ENCODE assay signal across 18 mouse cellular contexts in the genomic region with DNA sequence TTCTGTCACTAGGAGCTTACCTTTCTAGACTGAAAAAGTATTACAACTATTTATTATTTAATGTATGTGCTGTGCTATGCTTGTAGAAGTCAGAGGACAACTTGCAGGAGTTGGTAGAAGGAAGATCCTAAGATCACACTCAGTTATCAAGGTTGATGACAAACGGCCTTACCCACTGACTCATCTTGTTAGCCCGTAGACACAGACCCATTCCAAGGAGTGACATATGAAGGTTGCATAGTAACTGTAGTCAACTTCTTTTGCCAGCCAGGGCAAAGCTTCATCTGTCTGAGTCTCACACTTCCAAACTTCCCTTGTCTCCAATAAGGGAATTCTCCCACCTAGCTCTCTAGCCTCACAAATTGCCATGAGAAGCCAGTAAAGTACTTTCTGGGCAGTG. TPM values are rescaled to one million over a fixed set of nuclear protein-coding genes. Genes with fewer than 3 reads are reported as not detected.
DNase-seq lines count a peak whose midpoint lies in the region; ATAC-seq and TF ChIP-seq lines count a peak whose summit lies in the region.
"Had no signal": no experiment of that assay in that cellular context is flagged by ENCODE, and none has a peak within 500 bp of the region (broad histone marks: within the 10 kb centered on the region; RNA-seq: fewer than 3 reads in every experiment).

No protein-coding gene starts in this region.

- TF ChIP-seq CTCF in lung, embryonic 14.5 days (IDR thresholded peaks at IDR 0.05; ENCODE audit: low read depth), result no peak

- peak overlapping the region; percentile 94; the same call in 1 of the 2 replicates for H3K27ac ChIP-seq in heart, embryonic 12.5 days (ENCODE audit: poor library complexity, severe bottlenecking)
- H3K27ac ChIP-seq in lung, embryonic 14.5 days (ENCODE audit: low read depth), result peak overlapping the region; percentile 37; the same call in 1 of the 2 replicates
- H3K27ac ChIP-seq in intestine, embryonic 14.5 days (ENCODE audit: low read depth), result peak overlapping the region; percentile 4; the same call in 1 of the 2 replicates
- H3K27ac ChIP-seq in neural tube, embryonic 15.5 days (replicated peaks), result 0 out of 2 replicates have a peak overlapping the region, but pooled peaks have one; percentile 81

- no peak overlapping the region for H3K4me2 ChIP-seq in heart, embryonic 12.5 days
- H3K4me2 ChIP-seq in lung, embryonic 14.5 days, result no peak overlapping the region
- no peak overlapping the region for H3K4me2 ChIP-seq in intestine, embryonic 14.5 days (ENCODE audit: low read length)
- no peak overlapping the region for H3K4me2 ChIP-seq in neural tube, embryonic 15.5 days
- H3K4me2 ChIP-seq: midbrain, embryonic 15.5 days had no signal

- intact Hi-C loops in left cerebral cortex, postnatal 10 days (cut with DNase I), result no loop called here
- intact Hi-C loops in left cerebral cortex, postnatal 25 days (cut with DNase I), result no loop called here

- no peaks in the 10 kb centered on the region for H3K36me3 ChIP-seq in heart, embryonic 12.5 days
- no peaks in the 10 kb centered on the region for H3K36me3 ChIP-seq in lung, embryonic 14.5 days (ENCODE audit: insufficient read depth)
- H3K36me3 ChIP-seq in intestine, embryonic 14.5 days (ENCODE audit: control insufficient read depth, insufficient read depth, low read length), result no peaks in the 10 kb centered on the region; the same call in 1 of the 2 replicates
- no peaks in the 10 kb centered on the region for H3K36me3 ChIP-seq in neural tube, embryonic 15.5 days
- H3K36me3 ChIP-seq: midbrain, embryonic 15.5 days had no signal

- no peak for DNase-seq in heart, adult 8-10 months (ENCODE audit: low spot score)
- DNase-seq in lung, embryonic 14.5 days, result no peak
- no peak for DNase-seq in lung, postnatal 25 days (ENCODE audit: low spot score)
- no peak for DNase-seq in intestine, embryonic 14.5 days (ENCODE audit: low spot score)
- DNase-seq in left cerebral cortex, postnatal 10 days (ENCODE audit: extremely low spot score in 1 of 2, low spot score in 2 of 2), result no peak
- DNase-seq in left cerebral cortex, postnatal 25 days (ENCODE audit: low spot score in 2 of 2), result no peak
- DNase-seq: cerebellum, postnatal 36 days; kidney, postnatal 14 days; layer of hippocampus, postnatal 36 days; lung, adult 18-20 months; right cerebral cortex, postnatal 4 days had no signal

- H3K9me3 ChIP-seq in heart, embryonic 12.5 days (replicated peaks), result no peaks in the 10 kb centered on the region
- H3K9me3 ChIP-seq in lung, embryonic 14.5 days (ENCODE audit: low read depth, low read length), result no peaks in the 10 kb centered on the region
- H3K9me3 ChIP-seq in intestine, embryonic 14.5 days (ENCODE audit: control insufficient read depth, low read length), result no peaks in the 10 kb centered on the region
- H3K9me3 ChIP-seq in neural tube, embryonic 15.5 days (replicated peaks), result no peaks in the 10 kb centered on the region
- H3K9me3 ChIP-seq: midbrain, embryonic 15.5 days had no signal

- WGBS in heart, embryonic 12.5 days, result 41% methylated on average over 2 of the region's 2 CpGs
- WGBS in lung, embryonic 14.5 days, result 67% methylated on average over 2 of the region's 2 CpGs
- 68% methylated on average over 2 of the region's 2 CpGs for WGBS in intestine, embryonic 14.5 days
- 79% methylated on average over 2 of the region's 2 CpGs for WGBS in neural tube, embryonic 15.5 days

- no peaks in the 10 kb centered on the region for H3K27me3 ChIP-seq in heart, embryonic 12.5 days (replicated peaks)
- no peaks in the 10 kb centered on the region for H3K27me3 ChIP-seq in lung, embryonic 14.5 days (ENCODE audit: insufficient read depth, low read length)
- no peaks in the 10 kb centered on the region for H3K27me3 ChIP-seq in intestine, embryonic 14.5 days (replicated peaks; ENCODE audit: control insufficient read depth, insufficient read depth, low read length)
- no peaks in the 10 kb centered on the region for H3K27me3 ChIP-seq in neural tube, embryonic 15.5 days (replicated peaks)
- H3K27me3 ChIP-seq: midbrain, embryonic 15.5 days; Patski had no signal

- no peak overlapping the region for H3K4me3 ChIP-seq in heart, embryonic 12.5 days
- H3K4me3 ChIP-seq in lung, embryonic 14.5 days (ENCODE audit: low read depth, low read length), result no peak overlapping the region
- H3K4me3 ChIP-seq in intestine, embryonic 14.5 days (ENCODE audit: low read depth, low read length), result no peak overlapping the region
- H3K4me3 ChIP-seq in neural tube, embryonic 15.5 days (replicated peaks), result no peak overlapping the region
- H3K4me3 ChIP-seq: midbrain, embryonic 15.5 days had no signal

- H3K4me1 ChIP-seq in heart, embryonic 12.5 days (replicated peaks), result peaks cover 85% of the 10 kb centered on the region
- H3K4me1 ChIP-seq in lung, embryonic 14.5 days (ENCODE audit: insufficient read depth), result peaks cover 14% of the 10 kb centered on the region
- H3K4me1 ChIP-seq in intestine, embryonic 14.5 days (replicated peaks; ENCODE audit: control insufficient read depth, insufficient read depth, low read length), result peaks cover 65% of the 10 kb centered on the region
- peaks cover 44% of the 10 kb centered on the region for H3K4me1 ChIP-seq in neural tube, embryonic 15.5 days

- H3K9ac ChIP-seq in heart, embryonic 12.5 days, result no peak overlapping the region
- H3K9ac ChIP-seq in lung, embryonic 14.5 days, result no peak overlapping the region
- no peak overlapping the region for H3K9ac ChIP-seq in intestine, embryonic 14.5 days (ENCODE audit: low read length)
- H3K9ac ChIP-seq in neural tube, embryonic 15.5 days (replicated peaks), result no peak overlapping the region
- H3K9ac ChIP-seq: midbrain, embryonic 15.5 days had no signal

- no peak for ATAC-seq in heart, embryonic 12.5 days (ENCODE audit: insufficient number of reproducible peaks, low FRiP score)
- no peak for ATAC-seq in lung, embryonic 14.5 days (ENCODE audit: insufficient read depth)
- ATAC-seq in intestine, embryonic 14.5 days (replicated peaks; ENCODE audit: low FRiP score, low TSS enrichment, low read depth), result no peak
- ATAC-seq in neural tube, embryonic 15.5 days (ENCODE audit: low FRiP score), result no peak
- ATAC-seq: midbrain, embryonic 15.5 days had no signal

RNA-seq across cellular contexts. Expression of a gene that starts 24.1 kb away (rescaled TPM):
- 14.9 and 17.1 TPM in 2 replicates for polyA plus RNA-seq in heart, embryonic 12.5 days (2016; fragmentation: Nextera tagmentation; extraction: Ambion mirVana)
- 10 to 100 TPM; 23.0 to 42.1 (median 30.7) TPM for total RNA-seq in heart, adult 8-10 months (2022)
- 11.2 and 13.0 TPM in 2 replicates for polyA plus RNA-seq in lung, embryonic 14.5 days (2014; fragmentation: Nextera tagmentation; extraction: Ambion mirVana)
- polyA plus RNA-seq in intestine, embryonic 14.5 days (2014; fragmentation: Nextera tagmentation; extraction: Ambion mirVana), result 16.3 and 18.8 TPM in 2 replicates
- 33.5 and 40.6 TPM in 2 replicates for polyA plus RNA-seq in neural tube, embryonic 15.5 days (2015; fragmentation: Nextera tagmentation; extraction: Ambion mirVana)
- total RNA-seq in left cerebral cortex, postnatal 10 days (2021), result 10 to 100 TPM; 45.1 to 46.0 TPM
- total RNA-seq in left cerebral cortex, postnatal 25 days (2021), result 10 to 100 TPM; 28.6 to 30.7 TPM

RNA-seq across cellular contexts. Expression of a gene that starts 50.9 kb away (rescaled TPM):
- polyA plus RNA-seq in heart, embryonic 12.5 days (2016; fragmentation: Nextera tagmentation; extraction: Ambion mirVana), result 24.4 and 25.9 TPM in 2 replicates
- total RNA-seq in heart, adult 8-10 months (2022), result 1 to 10 TPM; 7.9 to 9.5 (median 8.6) TPM
- 24.3 and 24.6 TPM in 2 replicates for polyA plus RNA-seq in lung, embryonic 14.5 days (2014; fragmentation: Nextera tagmentation; extraction: Ambion mirVana)
- polyA plus RNA-seq in intestine, embryonic 14.5 days (2014; fragmentation: Nextera tagmentation; extraction: Ambion mirVana), result 27.7 and 30.5 TPM in 2 replicates
- polyA plus RNA-seq in neural tube, embryonic 15.5 days (2015; fragmentation: Nextera tagmentation; extraction: Ambion mirVana), result 23.4 and 26.4 TPM in 2 replicates
- 10 to 100 TPM; 34.5 to 34.6 TPM for total RNA-seq in left cerebral cortex, postnatal 10 days (2021)
- 10 to 100 TPM; 25.2 TPM for total RNA-seq in left cerebral cortex, postnatal 25 days (2021)

RNA-seq across cellular contexts. Expression of a gene that starts 54.5 kb away (rescaled TPM):
- polyA plus RNA-seq in heart, embryonic 12.5 days (2016; fragmentation: Nextera tagmentation; extraction: Ambion mirVana), result not detected in 2 replicates
- not detected for total RNA-seq in heart, adult 8-10 months (2022)
- not detected in 2 replicates for polyA plus RNA-seq in lung, embryonic 14.5 days (2014; fragmentation: Nextera tagmentation; extraction: Ambion mirVana)
- polyA plus RNA-seq in intestine, embryonic 14.5 days (2014; fragmentation: Nextera tagmentation; extraction: Ambion mirVana), result not detected in 2 replicates
- polyA plus RNA-seq in neural tube, embryonic 15.5 days (2015; fragmentation: Nextera tagmentation; extraction: Ambion mirVana), result 0.14 TPM in 1 of 2 replicates, not detected in the other
- under 1 TPM in 1 of 2 experiments, not detected in 1; 0.28 TPM for total RNA-seq in left cerebral cortex, postnatal 10 days (2021)
- not detected for total RNA-seq in left cerebral cortex, postnatal 25 days (2021)
- total RNA-seq: adrenal gland, adult 18-20 months; layer of hippocampus, postnatal 36 days; neutrophil, adult 5-6 weeks had no signal
- polyA plus RNA-seq: hindbrain, embryonic 11.5 days; Patski had no signal

Comparison
In these comparisons a context has a peak if more than half of its experiments do, and no peak if none do; other contexts are left out.
1. H3K27ac ChIP-seq: peak in every context shown above with its lines; median percentile 94 in heart, embryonic 12.5 days; 81 in neural tube, embryonic 15.5 days; 37 in lung, embryonic 14.5 days; 4 in intestine, embryonic 14.5 days.